Mouse (Mus musculus): ENCODE data around the gene Slc25a45. TPM values are rescaled to one million over a fixed set of nuclear protein-coding genes. Genes with fewer than 3 reads are reported as not detected.
"Not testable (repeated sequence)": the region's sequence is repeated elsewhere in the genome, so short reads cannot be mapped to it uniquely, and the experiment has no call there.

The Slc25a45 gene
- polyA plus RNA-seq, 1 experiment from 2014 or later, result 2.0 TPM

GRCm38 (mm10) chr19:5871683-5872082 lies 5.9 kb upstream of the Slc25a45 start:
- ATAC-seq (ENCODE audit: low FRiP score), result no peak
- Histone ChIP-seq H3K4me1 (peaks cover 32% of the 10 kb centered on the region), H3K27ac (peak overlapping the region; percentile 60), H3K4me3 (no peak overlapping the region), H3K4me2 (replicated peaks) (peak overlapping the region; percentile 35), H3K9me3 (replicated peaks) (no peaks in the 10 kb centered on the region), H3K36me3 (peaks cover 32% of the 10 kb centered on the region), H3K9ac (peak overlapping the region; percentile 54), H3K27me3 (no peaks in the 10 kb centered on the region)
- 48% methylated on average over 6 of the region's 6 CpGs for WGBS

- no peak overlapping the region for H3K27ac ChIP-seq
- H3K4me3 ChIP-seq, result no peak overlapping the region
- peaks cover 32% of the 10 kb centered on the region for H3K4me1 ChIP-seq
- H3K4me2 ChIP-seq (replicated peaks), result no peak overlapping the region; the same call in 1 of the 2 replicates
- ATAC-seq (ENCODE audit: low FRiP score), result no peak
- 91% methylated on average over 4 of the region's 4 CpGs for WGBS
- peak overlapping the region; percentile 15; the same call in 1 of the 2 replicates for H3K9ac ChIP-seq
- no peaks in the 10 kb centered on the region for H3K27me3 ChIP-seq
- H3K36me3 ChIP-seq, result peaks cover 24% of the 10 kb centered on the region
- no peaks in the 10 kb centered on the region for H3K9me3 ChIP-seq (replicated peaks)
Observed at GRCm38 (mm10) chr19:5872528-5872927, 5.1 kb upstream of the Slc25a45 start.

GRCm38 (mm10) chr19:5872931-5873556 lies 4.6 kb upstream of the Slc25a45 start:
- no peak for ATAC-seq (ENCODE audit: low FRiP score)

GRCm38 (mm10) chr19:5874391-5874968 lies 3.1 kb upstream of the Slc25a45 start:
- ATAC-seq (ENCODE audit: low FRiP score), result 0 out of 2 replicates have a peak, but pooled peaks have one; percentile 3
- no peak overlapping the region for H3K27ac ChIP-seq
- H3K9ac ChIP-seq, result peak overlapping the region; percentile 82
- H3K9me3 ChIP-seq (replicated peaks), result no peaks in the 10 kb centered on the region
- peak overlapping the region; percentile 75 for H3K4me3 ChIP-seq
- peaks cover 35% of the 10 kb centered on the region for H3K4me1 ChIP-seq
- peak overlapping the region; percentile 71 for H3K4me2 ChIP-seq (replicated peaks)
- H3K27me3 ChIP-seq, result no peaks in the 10 kb centered on the region
- H3K36me3 ChIP-seq, result peaks cover 5% of the 10 kb centered on the region
- 14% methylated on average over 13 of the region's 13 CpGs for WGBS

More at GRCm38 (mm10) chr19:5872931-5873556, 4.6 kb upstream of the Slc25a45 start:
- peaks cover 19% of the 10 kb centered on the region for H3K36me3 ChIP-seq
- no peaks in the 10 kb centered on the region for H3K9me3 ChIP-seq (replicated peaks)
- peak overlapping the region; percentile 15; the same call in 1 of the 2 replicates for H3K9ac ChIP-seq
- 90% methylated on average over 19 of the region's 19 CpGs for WGBS
- H3K27me3 ChIP-seq, result no peaks in the 10 kb centered on the region
- no peak overlapping the region for H3K27ac ChIP-seq
- H3K4me3 ChIP-seq, result no peak overlapping the region
- no peak overlapping the region for H3K4me2 ChIP-seq (replicated peaks)
- peaks cover 35% of the 10 kb centered on the region for H3K4me1 ChIP-seq

- WGBS, result under 1% methylated on average over 37 of the region's 37 CpGs
- peak within 1 kb of the TSS; percentile 75 for H3K4me3 ChIP-seq
- peak; percentile 87 for ATAC-seq (ENCODE audit: low FRiP score)
- peak within 1 kb of the TSS; percentile 62 for H3K27ac ChIP-seq
- peak within 1 kb of the TSS; percentile 71 for H3K4me2 ChIP-seq (replicated peaks)
- no peaks in the 10 kb centered on the region for H3K27me3 ChIP-seq
- H3K9ac ChIP-seq, result peak within 1 kb of the TSS; percentile 82
- H3K36me3 ChIP-seq, result peaks cover 5% of the 10 kb centered on the region
- H3K9me3 ChIP-seq (replicated peaks), result no peaks in the 10 kb centered on the region
- peaks cover 35% of the 10 kb centered on the region for H3K4me1 ChIP-seq
Observed at GRCm38 (mm10) chr19:5874969-5875480, 2.6 kb upstream of the Slc25a45 start, which contains the start of gene Frmd8. Gene Frmd8, minus strand, starts transcription at chr19:5875274.

GRCm38 (mm10) chr19:5878362-5878722 lies 734 bp downstream of the Slc25a45 start:
- H3K9ac ChIP-seq, result 0 out of 2 replicates have a peak overlapping the region, but pooled peaks have one; percentile 3
- H3K27me3 ChIP-seq, result no peaks in the 10 kb centered on the region
- 0 out of 2 replicates have a peak overlapping the region, but pooled peaks have one; percentile 7 for H3K4me2 ChIP-seq (replicated peaks)
- H3K4me1 ChIP-seq, result peaks cover 20% of the 10 kb centered on the region
- 0 out of 2 replicates have a peak overlapping the region, but pooled peaks have one; percentile 24 for H3K27ac ChIP-seq
- 72% methylated on average over 7 of the region's 7 CpGs for WGBS
- no peaks in the 10 kb centered on the region for H3K36me3 ChIP-seq
- ATAC-seq (ENCODE audit: low FRiP score), result no peak
- H3K9me3 ChIP-seq (replicated peaks), result no peaks in the 10 kb centered on the region
- no peak overlapping the region for H3K4me3 ChIP-seq

GRCm38 (mm10) chr19:5878916-5879315 lies 1.3 kb downstream of the Slc25a45 start:
- WGBS, result 84% methylated on average over 3 of the region's 3 CpGs
- Histone ChIP-seq H3K4me2 (replicated peaks) (no peak overlapping the region), H3K4me3 (no peak overlapping the region), H3K9ac (no peak overlapping the region), H3K27me3 (no peaks in the 10 kb centered on the region), H3K9me3 (replicated peaks) (no peaks in the 10 kb centered on the region), H3K4me1 (peaks cover 16% of the 10 kb centered on the region), H3K36me3 (no peaks in the 10 kb centered on the region), H3K27ac (no peak overlapping the region)
- no peak for ATAC-seq (ENCODE audit: low FRiP score)

- Histone ChIP-seq H3K27ac (no peak overlapping the region), H3K4me2 (replicated peaks) (no peak overlapping the region), H3K4me3 (no peak overlapping the region), H3K36me3 (no peaks in the 10 kb centered on the region), H3K9ac (no peak overlapping the region), H3K27me3 (no peaks in the 10 kb centered on the region), H3K4me1 (peaks cover 8% of the 10 kb centered on the region), H3K9me3 (replicated peaks) (no peaks in the 10 kb centered on the region)
- no peak for ATAC-seq (ENCODE audit: low FRiP score)
- 95% methylated on average over 7 of the region's 7 CpGs for WGBS
Observed at GRCm38 (mm10) chr19:5879735-5880134, 2.1 kb downstream of the Slc25a45 start.

GRCm38 (mm10) chr19:5881155-5881554 lies 3.5 kb downstream of the Slc25a45 start:
- Histone ChIP-seq H3K4me2 (replicated peaks) (no peak overlapping the region), H3K9me3 (replicated peaks) (no peaks in the 10 kb centered on the region), H3K9ac (no peak overlapping the region), H3K27me3 (no peaks in the 10 kb centered on the region), H3K27ac (no peak overlapping the region), H3K36me3 (no peaks in the 10 kb centered on the region), H3K4me3 (no peak overlapping the region), H3K4me1 (0 out of 2 replicates have a peak, but pooled peaks cover 2% of the 10 kb centered on the region)
- WGBS, result 94% methylated on average over 6 of the region's 6 CpGs
- no peak for ATAC-seq (ENCODE audit: low FRiP score)

GRCm38 (mm10) chr19:5882079-5882478 lies 4.5 kb downstream of the Slc25a45 start:
- H3K9me3 ChIP-seq (replicated peaks); H3K27me3 ChIP-seq; H3K36me3 ChIP-seq; H3K27ac ChIP-seq; H3K4me1 ChIP-seq; H3K9ac ChIP-seq; H3K4me2 ChIP-seq (replicated peaks); H3K4me3 ChIP-seq; ATAC-seq (ENCODE audit: low FRiP score): not testable (repeated sequence)
- WGBS, result 87% methylated on average over 5 of the region's 5 CpGs

GRCm38 (mm10) chr19:5883935-5884334 lies 6.3 kb downstream of the Slc25a45 start:
- ATAC-seq (ENCODE audit: low FRiP score), result no peak
- Histone ChIP-seq H3K36me3 (no peaks in the 10 kb centered on the region), H3K4me2 (replicated peaks) (no peak overlapping the region), H3K27me3 (no peaks in the 10 kb centered on the region), H3K9me3 (replicated peaks) (no peaks in the 10 kb centered on the region), H3K4me1 (no peaks in the 10 kb centered on the region), H3K4me3 (no peak overlapping the region), H3K9ac (no peak overlapping the region), H3K27ac (no peak overlapping the region)
- WGBS, result 60% methylated on average over 1 of the region's 1 CpGs

- Histone ChIP-seq H3K27ac (no peak overlapping the region), H3K4me2 (replicated peaks) (no peak overlapping the region), H3K36me3 (no peaks in the 10 kb centered on the region), H3K4me1 (no peaks in the 10 kb centered on the region), H3K27me3 (no peaks in the 10 kb centered on the region), H3K9me3 (replicated peaks) (no peaks in the 10 kb centered on the region), H3K4me3 (no peak overlapping the region), H3K9ac (no peak overlapping the region)
- no peak for ATAC-seq (ENCODE audit: low FRiP score)
- WGBS, result 62% methylated on average over 4 of the region's 4 CpGs
Observed at GRCm38 (mm10) chr19:5885838-5886237, 8.2 kb downstream of the Slc25a45 start.

Measured in hindbrain, embryonic 12.5 days (tissue).